Mouse (Mus musculus) G1E (cell line): ENCODE results near the gene Ccdc60. TPM values are rescaled to one million over a fixed set of nuclear protein-coding genes. Genes with fewer than 3 reads are reported as not detected.

Source experiments
- ATAC-seq: 2 replicates; pipeline ENCODE4 v1.8.0; 2016; ENCODE audit warnings: mild to moderate bottlenecking; ENCODE audit not compliant: insufficient number of reproducible peaks, poor library complexity, low FRiP score, severe bottlenecking; ENCODE audit errors: extremely low read depth
- DNase-seq: peaks from one replicate; pipeline ENCODE4 v3.0.0; 2012; ENCODE audit warnings: low spot score
- H3K27me3 ChIP-seq: 2 replicates; pipeline ENCODE4 v1.6.1; 2012; ENCODE audit warnings: mild to moderate bottlenecking, low read length, inconsistent platforms; ENCODE audit not compliant: insufficient read depth
- H3K36me3 ChIP-seq: replicated peaks from 2 replicates; pipeline ENCODE3; 2012; ENCODE audit warnings: mild to moderate bottlenecking, inconsistent platforms
- H3K4me1 ChIP-seq: 2 replicates; pipeline ENCODE4 v1.6.1; 2012; ENCODE audit warnings: low read depth, low read length, inconsistent platforms, mixed read lengths; ENCODE audit not compliant: insufficient read depth
- H3K4me3 ChIP-seq: 2 replicates; pipeline ENCODE4 v1.5.1; 2012; ENCODE audit warnings: low read depth, mild to moderate bottlenecking, inconsistent platforms, low read length, moderate library complexity, mixed read lengths
- H3K9me3 ChIP-seq: replicated peaks from 2 replicates; pipeline ENCODE4 v1.6.1; 2012; ENCODE audit warnings: inconsistent platforms
- CTCF ChIP-seq: IDR thresholded peaks from 2 replicates; pipeline ENCODE4 v1.5.1; 2012; ENCODE audit warnings: low read depth, low read length, inconsistent platforms, mixed read lengths
- GATA1 ChIP-seq: IDR thresholded peaks from 2 replicates; pipeline ENCODE4 v1.6.1; 2012; ENCODE audit warnings: borderline replicate concordance, low read length, inconsistent platforms, mixed read lengths
- GATA2 ChIP-seq: IDR thresholded peaks from 2 replicates; pipeline ENCODE4 v1.6.1; 2012; ENCODE audit warnings: low read depth, low read length, inconsistent platforms, borderline replicate concordance
- POLR2AphosphoS5 ChIP-seq: IDR thresholded peaks from 2 replicates; pipeline ENCODE4 v1.6.1; 2012; ENCODE audit warnings: low read depth, low read length, inconsistent platforms; ENCODE audit not compliant: insufficient replicate concordance
- TAL1 ChIP-seq: conservative IDR thresholded peaks from 2 replicates; pipeline ENCODE4 v1.6.1; 2012; ENCODE audit warnings: low read depth, low read length, inconsistent platforms, mixed read lengths
- polyA plus RNA-seq: library from polyadenylated mRNA; stranded (reverse); fragments of >175 nt; gene quantifications from 2 replicates; pipeline ENCODE4 v1.2.3, GENCODE M21; 2012
- total RNA-seq, 2 experiments: library from RNA; stranded (forward) in 1 of 2; stranded (reverse) in 1 of 2; fragments of 200-1000 nt in 1 of 2; fragments of >200 nt in 1 of 2; fragmentation: Nextera tagmentation in 1 of 2; gene quantifications; 2 replicates each; pipeline ENCODE4 v1.2.3; 2014 to 2017

Gene Ccdc60
- total and polyA plus RNA-seq, 3 experiments, result not detected

GRCm38 (mm10) chr5:116260356-116260755 is 28.4 kb downstream of the Ccdc60 start:
- Histone ChIP-seq H3K4me1 (no peaks in the 10 kb centered on the region), H3K4me3 (no peak overlapping the region), H3K9me3 (peaks cover 89% of the 10 kb centered on the region), H3K27me3 (no peaks in the 10 kb centered on the region), H3K36me3 (no peaks in the 10 kb centered on the region)
- DNase-seq (no peak), ATAC-seq (no peak)
- TF ChIP-seq GATA2 (no peak), TAL1 (no peak), GATA1 (no peak), CTCF (no peak), POLR2AphosphoS5 (no peak)

GRCm38 (mm10) chr5:116258321-116258860 is 30.4 kb downstream of the Ccdc60 start:
- Histone ChIP-seq H3K36me3 (no peaks in the 10 kb centered on the region), H3K27me3 (no peaks in the 10 kb centered on the region), H3K4me1 (no peaks in the 10 kb centered on the region), H3K4me3 (no peak overlapping the region), H3K9me3 (peaks cover 89% of the 10 kb centered on the region)
- ATAC-seq (no peak), DNase-seq (no peak)
- TF ChIP-seq GATA2 (no peak), GATA1 (no peak), TAL1 (no peak), POLR2AphosphoS5 (no peak), CTCF (no peak)

GRCm38 (mm10) chr5:116253914-116254313 is 34.9 kb downstream of the Ccdc60 start:
- no peak for ATAC-seq
- Histone ChIP-seq H3K27me3 (no peaks in the 10 kb centered on the region), H3K9me3 (peaks cover 72% of the 10 kb centered on the region), H3K36me3 (no peaks in the 10 kb centered on the region), H3K4me3 (no peak overlapping the region), H3K4me1 (no peaks in the 10 kb centered on the region)
- no peak for TF ChIP-seq CTCF
- TF ChIP-seq GATA1, result no peak
- no peak for TF ChIP-seq POLR2AphosphoS5
- no peak for TF ChIP-seq TAL1
- no peak for TF ChIP-seq GATA2
- DNase-seq, result no peak

GRCm38 (mm10) chr5:116252186-116252585 is 36.6 kb downstream of the Ccdc60 start:
- peak overlapping the region; percentile 25; the same call in 1 of the 2 replicates for H3K4me3 ChIP-seq
- DNase-seq (no peak), ATAC-seq (no peak)
- no peaks in the 10 kb centered on the region for H3K36me3 ChIP-seq
- H3K4me1 ChIP-seq, result no peaks in the 10 kb centered on the region
- TF ChIP-seq GATA2, result no peak
- no peak for TF ChIP-seq CTCF
- TF ChIP-seq GATA1, result no peak
- no peak for TF ChIP-seq POLR2AphosphoS5
- no peak for TF ChIP-seq TAL1
- peaks cover 61% of the 10 kb centered on the region for H3K9me3 ChIP-seq
- no peaks in the 10 kb centered on the region for H3K27me3 ChIP-seq

GRCm38 (mm10) chr5:116246642-116247041 is 42.1 kb downstream of the Ccdc60 start:
- Histone ChIP-seq H3K9me3 (peaks cover 64% of the 10 kb centered on the region), H3K27me3 (no peaks in the 10 kb centered on the region), H3K4me1 (no peaks in the 10 kb centered on the region), H3K36me3 (no peaks in the 10 kb centered on the region), H3K4me3 (no peak overlapping the region)
- no peak for DNase-seq
- TF ChIP-seq POLR2AphosphoS5 (no peak), CTCF (no peak), TAL1 (no peak), GATA2 (no peak), GATA1 (no peak)
- no peak for ATAC-seq

GRCm38 (mm10) chr5:116244476-116244875 is 44.3 kb downstream of the Ccdc60 start:
- Histone ChIP-seq H3K36me3 (no peaks in the 10 kb centered on the region), H3K4me3 (no peak overlapping the region), H3K9me3 (peaks cover 75% of the 10 kb centered on the region), H3K4me1 (no peaks in the 10 kb centered on the region), H3K27me3 (no peaks in the 10 kb centered on the region)
- TF ChIP-seq GATA2 (no peak), GATA1 (no peak), POLR2AphosphoS5 (no peak), TAL1 (no peak), CTCF (no peak)
- DNase-seq (no peak), ATAC-seq (no peak)

- Histone ChIP-seq H3K4me1 (no peaks in the 10 kb centered on the region), H3K27me3 (no peaks in the 10 kb centered on the region), H3K9me3 (peaks cover 82% of the 10 kb centered on the region), H3K36me3 (no peaks in the 10 kb centered on the region), H3K4me3 (no peak overlapping the region)
- DNase-seq (no peak), ATAC-seq (no peak)
- TF ChIP-seq POLR2AphosphoS5 (no peak), TAL1 (no peak), GATA1 (no peak), GATA2 (no peak), CTCF (no peak)
Measured at GRCm38 (mm10) chr5:116243622-116244021, 45.2 kb downstream of the Ccdc60 start.
